Mouse (Mus musculus): Measurements from ENCODE around the gene Pnkd. TPM values are rescaled to one million over a fixed set of nuclear protein-coding genes. Genes with fewer than 3 reads are reported as not detected.

Pnkd gene
- total and polyA plus RNA-seq, 3 experiments = 45.5 to 318 (median 154) TPM

- dilution Hi-C loops (cut with MboI; ENCODE audit: extremely low pct_ligation_motif_present, extremely low pct_unique_long_range_greater_than_20kb, low sequenced_read_pairs) = no loop called here
- TF ChIP-seq IRF4 (IDR thresholded peaks at IDR 0.05; ENCODE audit: low read depth, low read length) (no peak), ZKSCAN1 (IDR thresholded peaks at IDR 0.05; ENCODE audit: borderline replicate concordance, low read depth, low read length) (no peak), GABPA (IDR thresholded peaks at IDR 0.05; ENCODE audit: insufficient replicate concordance, low read depth, low read length) (no peak), POLR2AphosphoS2 (IDR thresholded peaks at IDR 0.05; ENCODE audit: low read depth, low read length) (no peak), UBTF (IDR thresholded peaks at IDR 0.05; ENCODE audit: low read depth, low read length) (no peak), ZNF384 (IDR thresholded peaks at IDR 0.05; ENCODE audit: low read depth, low read length) (no peak), RCOR1 (conservative IDR thresholded peaks at IDR 0.05; ENCODE audit: low read depth, low read length) (no peak), TCF12 (IDR thresholded peaks at IDR 0.05; ENCODE audit: low read depth, low read length) (no peak), USF2 (conservative IDR thresholded peaks at IDR 0.05; ENCODE audit: low read depth, low read length) (no peak), ELF1 (IDR thresholded peaks at IDR 0.05; ENCODE audit: low read depth, low read length) (no peak), MAX (IDR thresholded peaks at IDR 0.05; ENCODE audit: low read length) (no peak), ZMIZ1 (IDR thresholded peaks at IDR 0.05; ENCODE audit: low read depth, low read length) (no peak), MYC (IDR thresholded peaks at IDR 0.05; ENCODE audit: low read depth, low read length) (no peak), MEF2A (IDR thresholded peaks at IDR 0.05; ENCODE audit: borderline replicate concordance, low read depth, low read length) (no peak), KAT2A (IDR thresholded peaks at IDR 0.05; ENCODE audit: insufficient replicate concordance, low read length) (no peak)
- Histone ChIP-seq H3K27ac (ENCODE audit: insufficient read depth, low read depth) (no peak overlapping the region), H3K4me2 (ENCODE audit: insufficient read depth, low read depth, poor library complexity, severe bottlenecking) (no peak overlapping the region), H3K9ac (ENCODE audit: insufficient read depth, low read depth) (no peak overlapping the region), H3K4me3 (replicated peaks in 1 of 3; ENCODE audit: low read depth in 2 of 3, low read length in 2 of 3, poor library complexity in 1 of 3) (no peak overlapping the region), H3K36me3 (replicated peaks in 1 of 2; ENCODE audit: control insufficient read depth in 1 of 2, insufficient read depth in 1 of 2, low read length in 1 of 2) (peaks cover 43 to 63% of the 10 kb centered on the region in 2 experiments), H3K79me2 (replicated peaks; ENCODE audit: control insufficient read depth, extremely low read depth, insufficient read depth, poor library complexity, severe bottlenecking) (peaks cover 9% of the 10 kb centered on the region), H3K27me3 (replicated peaks) (no peaks in the 10 kb centered on the region), H3K4me1 (ENCODE audit: control insufficient read depth in 1 of 2, insufficient read depth in 2 of 2) (peaks cover 8 to 59% of the 10 kb centered on the region in 2 experiments; a peak in 3 of 4 replicates), H3K9me3 (replicated peaks; ENCODE audit: low read length) (no peaks in the 10 kb centered on the region)
- no peak for DNase-seq (ENCODE audit: extremely low read depth)
- in situ Hi-C loops (cut with MboI; ENCODE audit: low pct_ligation_motif_present, low pct_unique_long_range_greater_than_20kb, low sequenced_read_pairs) = no loop called here
These were observed 3.6 kb downstream of the Pnkd start for GRCm38 (mm10) chr1:74288327-74288726.

- peaks cover 8 to 60% of the 10 kb centered on the region in 2 experiments; a peak in 3 of 4 replicates for H3K4me1 ChIP-seq (ENCODE audit: control insufficient read depth in 1 of 2, insufficient read depth in 2 of 2)
- peaks cover under 1% of the 10 kb centered on the region; the same call in 1 of the 2 replicates for H3K79me2 ChIP-seq (replicated peaks; ENCODE audit: control insufficient read depth, extremely low read depth, insufficient read depth, poor library complexity, severe bottlenecking)
- TF ChIP-seq SMC3 (IDR thresholded peaks at IDR 0.05; ENCODE audit: low read depth, low read length) (no peak), UBTF (IDR thresholded peaks at IDR 0.05; ENCODE audit: low read depth, low read length) (no peak), CTCF (conservative IDR thresholded peaks at IDR 0.05 in 1 of 2, IDR thresholded peaks at IDR 0.05 in 1 of 2; ENCODE audit: low read depth in 2 of 2, low read length in 2 of 2) (no peak), ELF1 (IDR thresholded peaks at IDR 0.05; ENCODE audit: low read depth, low read length) (no peak), EP300 (IDR thresholded peaks at IDR 0.05; ENCODE audit: low read length) (no peak), CHD1 (IDR thresholded peaks at IDR 0.05; ENCODE audit: low read depth, low read length) (no peak), RCOR1 (conservative IDR thresholded peaks at IDR 0.05; ENCODE audit: low read depth, low read length) (no peak), KAT2A (IDR thresholded peaks at IDR 0.05; ENCODE audit: insufficient replicate concordance, low read length) (no peak), USF1 (IDR thresholded peaks at IDR 0.05; ENCODE audit: low read depth, low read length) (no peak)
- H3K27me3 ChIP-seq (replicated peaks) = no peaks in the 10 kb centered on the region
- dilution Hi-C loops (cut with MboI; ENCODE audit: extremely low pct_ligation_motif_present, extremely low pct_unique_long_range_greater_than_20kb, low sequenced_read_pairs) = no loop called here
- no peaks in the 10 kb centered on the region for H3K9me3 ChIP-seq (replicated peaks; ENCODE audit: low read length)
- H3K4me2 ChIP-seq (ENCODE audit: insufficient read depth, low read depth, poor library complexity, severe bottlenecking) = no peak overlapping the region
- no peak overlapping the region for H3K27ac ChIP-seq (ENCODE audit: insufficient read depth, low read depth)
- no peak for DNase-seq (ENCODE audit: extremely low read depth)
- H3K4me3 ChIP-seq (replicated peaks in 1 of 3; ENCODE audit: low read depth in 2 of 3, low read length in 2 of 3, poor library complexity in 1 of 3) = no peak overlapping the region
- H3K9ac ChIP-seq (ENCODE audit: insufficient read depth, low read depth) = no peak overlapping the region
- peaks cover 52 to 72% of the 10 kb centered on the region in 2 experiments for H3K36me3 ChIP-seq (replicated peaks in 1 of 2; ENCODE audit: control insufficient read depth in 1 of 2, insufficient read depth in 1 of 2, low read length in 1 of 2)
- in situ Hi-C loops (cut with MboI; ENCODE audit: low pct_ligation_motif_present, low pct_unique_long_range_greater_than_20kb, low sequenced_read_pairs) = no loop called here
These were observed 4.5 kb downstream of the Pnkd start for GRCm38 (mm10) chr1:74289248-74289647.
